Mouse (Mus musculus) neural tube, embryonic 14.5 days (tissue): ENCODE data around the gene Acot7. TPM values are rescaled to one million over a fixed set of nuclear protein-coding genes. Genes with fewer than 3 reads are reported as not detected.

Experiments used
- ATAC-seq: fragments of 200-750 bp; cut with Nextera tagmentation; 2 replicates; pipeline ENCODE4 v1.8.0; 2017; ENCODE audit warnings: low read depth, mild to moderate bottlenecking, moderate TSS enrichment, moderate library complexity
- H3K27ac ChIP-seq: fragments of 300-500 bp; sonication (generic); 2 replicates; pipeline ENCODE4 v1.5.1; 2014; ENCODE audit warnings: low read depth, mild to moderate bottlenecking, control low read depth, low read length, moderate library complexity, mixed read lengths
- H3K27me3 ChIP-seq: fragments of 300-500 bp; sonication (generic); 2 replicates; pipeline ENCODE4 v1.6.1; 2014; ENCODE audit warnings: low read length; ENCODE audit not compliant: control insufficient read depth, insufficient read depth
- H3K36me3 ChIP-seq: fragments of 300-500 bp; sonication (generic); 2 replicates; pipeline ENCODE4 v1.6.1; 2014; ENCODE audit warnings: low read length, mixed read lengths; ENCODE audit not compliant: control insufficient read depth, insufficient read depth
- H3K4me1 ChIP-seq: fragments of 300-500 bp; sonication (generic); 2 replicates; pipeline ENCODE4 v1.6.1; 2014; ENCODE audit warnings: low read length; ENCODE audit not compliant: control insufficient read depth, insufficient read depth
- H3K4me2 ChIP-seq: fragments of 300-500 bp; sonication (generic); 2 replicates; pipeline ENCODE4 v1.6.1; 2014; ENCODE audit warnings: mild to moderate bottlenecking, low read depth, low read length, control low read depth
- H3K4me3 ChIP-seq: fragments of 300-500 bp; sonication (generic); 2 replicates; pipeline ENCODE4 v1.5.1; 2014; ENCODE audit warnings: low read depth, low read length, control low read depth, mixed read lengths
- H3K9ac ChIP-seq: fragments of 300-500 bp; sonication (generic); replicated peaks from 2 replicates; pipeline ENCODE4 v1.6.1; 2014; ENCODE audit warnings: low read depth, mild to moderate bottlenecking, control low read depth, low read length, mixed read lengths
- H3K9me3 ChIP-seq: fragments of 300-500 bp; sonication (generic); 2 replicates; pipeline ENCODE4 v1.6.1; 2016; ENCODE audit warnings: low read length; ENCODE audit not compliant: control insufficient read depth
- WGBS: fragments of 180-500 bp; shearing (Covaris S2); extraction: QIAGEN DNeasy Blood & Tissue Kit; methylation state at CpG from one replicate; pipeline ENCODE4 v1.1.7; 2014; 5-methylcytosine and 5-hydroxymethylcytosine counted together
- polyA plus RNA-seq: library from polyadenylated mRNA; unstranded; fragments of >200 nt; fragmentation: Nextera tagmentation; extraction: Ambion mirVana; gene quantifications from 2 replicates; pipeline ENCODE4 v1.2.1, GENCODE M21; 2014

Acot7 gene
- polyA plus RNA-seq, 1 experiment from 2014 or later: 348 TPM

DNA sequence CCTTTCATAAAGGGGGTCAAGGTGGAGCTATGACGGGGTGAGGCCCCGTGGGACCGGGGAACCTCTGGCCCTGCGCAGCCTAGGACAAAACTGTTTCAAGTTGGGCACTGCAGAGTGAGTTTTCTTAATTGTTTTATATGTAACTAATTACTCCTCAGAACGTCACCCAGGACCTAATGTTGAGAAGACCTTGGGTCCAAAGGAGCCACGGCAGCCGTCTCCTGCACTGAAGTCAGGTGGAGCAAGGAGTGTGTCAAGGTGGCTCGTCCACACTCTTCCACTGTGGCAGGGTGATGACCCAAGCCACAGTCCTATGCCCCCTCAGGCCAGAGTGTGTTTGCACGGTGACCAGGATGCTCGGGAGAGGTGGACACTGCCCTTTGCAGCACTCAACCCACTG, 125.2 kb downstream of the Acot7 start:
- H3K4me1 ChIP-seq: peaks cover 9% of the 10 kb centered on the region
- no peak overlapping the region for H3K27ac ChIP-seq
- H3K9me3 ChIP-seq: no peaks in the 10 kb centered on the region
- 93% methylated on average over 10 of the region's 10 CpGs for WGBS
- no peaks in the 10 kb centered on the region for H3K27me3 ChIP-seq
- ATAC-seq: no peak
- H3K4me3 ChIP-seq: no peak overlapping the region
- no peak overlapping the region for H3K4me2 ChIP-seq
- no peak overlapping the region for H3K9ac ChIP-seq
- peaks cover 26% of the 10 kb centered on the region for H3K36me3 ChIP-seq

GRCm38 (mm10) chr4:152304685-152305084, 126.8 kb downstream of the Acot7 start:
- no peaks in the 10 kb centered on the region for H3K27me3 ChIP-seq
- peaks cover 33% of the 10 kb centered on the region for H3K36me3 ChIP-seq
- no peak overlapping the region for H3K4me2 ChIP-seq
- ATAC-seq: no peak
- H3K4me3 ChIP-seq: no peak overlapping the region
- H3K9ac ChIP-seq: no peak overlapping the region
- H3K27ac ChIP-seq: no peak overlapping the region
- H3K9me3 ChIP-seq: no peaks in the 10 kb centered on the region
- H3K4me1 ChIP-seq: peaks cover 4% of the 10 kb centered on the region; the same call in 1 of the 2 replicates
- whole genome bisulfite sequencing: 89% methylated on average over 6 of the region's 6 CpGs

- WGBS: 45% methylated on average over 6 of the region's 6 CpGs
- no peaks in the 10 kb centered on the region for H3K9me3 ChIP-seq
- H3K4me3 ChIP-seq: no peak overlapping the region
- ATAC-seq: no peak
- H3K4me1 ChIP-seq: peaks cover 4% of the 10 kb centered on the region; the same call in 1 of the 2 replicates
- no peak overlapping the region for H3K27ac ChIP-seq
- H3K27me3 ChIP-seq: peaks cover 8% of the 10 kb centered on the region
- H3K36me3 ChIP-seq: peaks cover 32% of the 10 kb centered on the region
- H3K9ac ChIP-seq: no peak overlapping the region; the same call in 1 of the 2 replicates
- H3K4me2 ChIP-seq: no peak overlapping the region
These were observed 128.1 kb downstream of the Acot7 start for GRCm38 (mm10) chr4:152305991-152306390.

DNA sequence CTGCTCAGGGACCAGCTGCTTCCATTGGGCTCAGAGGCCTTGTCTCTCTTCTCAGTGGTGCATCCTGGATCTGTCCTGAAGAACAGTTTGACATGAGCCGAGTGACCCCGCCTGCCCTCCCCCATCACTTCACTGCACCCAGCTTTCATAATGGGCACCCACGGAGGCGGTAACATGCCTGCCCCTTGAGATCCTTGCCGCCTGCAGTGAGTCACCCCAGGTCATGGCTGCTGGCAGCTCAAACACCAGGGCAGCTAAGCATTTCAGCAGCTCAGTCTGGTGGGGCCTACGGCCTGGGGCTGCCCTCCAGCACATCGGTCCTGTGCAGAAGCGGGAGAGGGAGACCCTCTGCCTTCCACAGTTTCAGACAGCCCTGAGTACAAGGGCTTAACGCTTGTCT, 129.6 kb downstream of the Acot7 start:
- ATAC-seq: no peak
- no peak overlapping the region for H3K27ac ChIP-seq
- H3K4me3 ChIP-seq: no peak overlapping the region
- WGBS: 76% methylated on average over 9 of the region's 9 CpGs
- H3K4me2 ChIP-seq: no peak overlapping the region
- H3K4me1 ChIP-seq: peaks cover 4% of the 10 kb centered on the region; the same call in 1 of the 2 replicates
- H3K27me3 ChIP-seq: peaks cover 23% of the 10 kb centered on the region
- H3K36me3 ChIP-seq: peaks cover 24% of the 10 kb centered on the region
- H3K9me3 ChIP-seq: no peaks in the 10 kb centered on the region
- H3K9ac ChIP-seq: no peak overlapping the region

GRCm38 (mm10) chr4:152312186-152312585, 134.3 kb downstream of the Acot7 start:
- Histone ChIP-seq H3K9me3 (no peaks in the 10 kb centered on the region), H3K4me3 (no peak overlapping the region), H3K27ac (no peak overlapping the region), H3K27me3 (peaks cover 64% of the 10 kb centered on the region), H3K4me1 (peaks cover 9% of the 10 kb centered on the region; the same call in 1 of the 2 replicates), H3K9ac (no peak overlapping the region), H3K4me2 (no peak overlapping the region), H3K36me3 (peaks cover 7% of the 10 kb centered on the region; the same call in 1 of the 2 replicates)
- 5% methylated on average over 14 of the region's 14 CpGs for WGBS
- ATAC-seq: no peak

DNA sequence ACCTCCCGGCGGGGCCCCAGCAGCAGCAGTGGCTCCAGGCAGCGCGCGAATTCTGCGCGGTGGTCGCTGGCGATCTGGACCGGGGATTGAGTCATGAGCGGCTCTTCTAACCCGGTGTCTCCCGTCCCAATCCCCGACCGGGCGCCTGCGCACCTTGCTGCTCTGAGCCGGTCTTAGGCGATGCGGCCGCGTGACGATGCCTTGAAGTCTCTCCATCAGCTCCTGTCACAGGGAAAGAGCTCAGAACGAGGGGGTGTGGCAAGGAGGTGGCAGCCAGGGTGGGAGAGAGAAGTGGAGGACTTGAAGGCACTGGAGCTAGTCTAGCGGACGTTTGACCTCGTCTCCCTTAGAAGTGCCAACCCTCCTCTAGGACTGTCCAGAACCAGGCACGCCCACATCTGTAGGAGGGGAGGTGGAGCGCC, 135.3 kb downstream of the Acot7 start:
- peak overlapping the region; percentile 29 for H3K4me3 ChIP-seq
- peaks cover 9% of the 10 kb centered on the region; the same call in 1 of the 2 replicates for H3K4me1 ChIP-seq
- H3K27ac ChIP-seq: no peak overlapping the region
- H3K27me3 ChIP-seq: peaks cover 65% of the 10 kb centered on the region
- H3K9me3 ChIP-seq: no peaks in the 10 kb centered on the region
- peak overlapping the region; percentile 54 for H3K9ac ChIP-seq
- H3K4me2 ChIP-seq: peak overlapping the region; percentile 53
- ATAC-seq: peak; percentile 49; the same call in 1 of the 2 replicates
- H3K36me3 ChIP-seq: peaks cover 7% of the 10 kb centered on the region; the same call in 1 of the 2 replicates
- under 1% methylated on average over 29 of the region's 29 CpGs for WGBS

- no peak overlapping the region for H3K27ac ChIP-seq
- no peaks in the 10 kb centered on the region for H3K9me3 ChIP-seq
- ATAC-seq: no peak
- peak overlapping the region; percentile 29 for H3K4me3 ChIP-seq
- peak overlapping the region; percentile 53 for H3K4me2 ChIP-seq
- peaks cover 9% of the 10 kb centered on the region; the same call in 1 of the 2 replicates for H3K4me1 ChIP-seq
- no peak overlapping the region for H3K9ac ChIP-seq
- peaks cover 3% of the 10 kb centered on the region; the same call in 1 of the 2 replicates for H3K36me3 ChIP-seq
- H3K27me3 ChIP-seq: peaks cover 66% of the 10 kb centered on the region
These were observed 136.0 kb downstream of the Acot7 start for GRCm38 (mm10) chr4:152313934-152314333.

DNA sequence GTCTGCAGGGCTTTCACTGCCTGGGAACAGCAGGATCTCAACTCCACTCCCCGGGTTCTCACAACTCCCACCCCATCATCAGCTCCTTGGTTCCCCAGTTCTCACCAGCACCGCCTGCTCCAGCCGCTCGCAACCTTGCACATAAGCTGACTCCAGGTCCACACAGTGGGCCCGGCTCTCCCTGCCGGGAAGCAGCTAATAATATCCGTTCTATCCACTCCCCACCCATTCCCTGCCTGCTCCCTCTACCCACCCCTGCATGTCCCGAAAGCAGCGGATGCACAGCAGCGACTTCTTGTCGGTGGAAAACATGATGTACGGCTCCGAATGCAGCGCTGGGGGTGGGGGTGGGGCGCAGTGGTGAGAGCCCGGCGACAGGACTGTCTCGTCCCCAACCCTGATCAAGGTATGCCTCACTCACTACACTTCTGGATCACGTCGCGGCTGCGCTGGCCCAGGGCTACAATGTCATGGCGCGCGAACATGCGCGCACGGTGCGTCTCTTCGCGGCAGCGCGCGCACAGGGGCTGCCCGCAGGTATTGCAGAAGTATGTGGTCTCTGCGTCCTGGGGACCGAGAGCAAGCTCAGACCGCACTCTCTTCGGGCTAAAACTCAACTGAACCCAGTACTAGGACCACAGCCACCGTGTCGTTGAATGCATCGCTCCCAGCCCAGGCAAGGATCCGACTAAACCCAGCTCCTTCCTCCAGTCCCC, 137.7 kb downstream of the Acot7 start:
- no peak for ATAC-seq
- Histone ChIP-seq H3K9me3 (no peaks in the 10 kb centered on the region), H3K4me3 (peak overlapping the region; percentile 28), H3K27ac (no peak overlapping the region), H3K27me3 (peaks cover 61% of the 10 kb centered on the region), H3K9ac (0 out of 2 replicates have a peak overlapping the region, but pooled peaks have one; percentile 16), H3K36me3 (no peaks in the 10 kb centered on the region), H3K4me2 (peak overlapping the region; percentile 42), H3K4me1 (peaks cover 9% of the 10 kb centered on the region; the same call in 1 of the 2 replicates)
- under 1% methylated on average over 43 of the region's 43 CpGs for WGBS

GRCm38 (mm10) chr4:152317631-152318033, 139.7 kb downstream of the Acot7 start:
- no peaks in the 10 kb centered on the region for H3K36me3 ChIP-seq
- H3K27me3 ChIP-seq: peaks cover 42% of the 10 kb centered on the region
- H3K9me3 ChIP-seq: no peaks in the 10 kb centered on the region
- H3K4me1 ChIP-seq: peaks cover 9% of the 10 kb centered on the region; the same call in 1 of the 2 replicates
- no peak overlapping the region for H3K9ac ChIP-seq
- ATAC-seq: no peak
- no peak overlapping the region for H3K27ac ChIP-seq
- no peak overlapping the region for H3K4me2 ChIP-seq
- WGBS: 80% methylated on average over 6 of the region's 6 CpGs
- H3K4me3 ChIP-seq: no peak overlapping the region
